Mouse (Mus musculus) ES-Bruce4 (cell line): ENCODE results near the gene Ufc1. TPM values are rescaled to one million over a fixed set of nuclear protein-coding genes. Genes with fewer than 3 reads are reported as not detected.

Source experiments
- H3K27ac ChIP-seq: 2 replicates; pipeline ENCODE4 v1.5.1; 2012; ENCODE audit warnings: low read length, inconsistent platforms; ENCODE audit not compliant: insufficient read depth
- H3K27me3 ChIP-seq: 2 replicates; pipeline ENCODE4 v1.6.1; 2012; ENCODE audit warnings: mild to moderate bottlenecking, low read length, inconsistent platforms; ENCODE audit not compliant: control insufficient read depth, poor library complexity, insufficient read depth, severe bottlenecking
- H3K36me3 ChIP-seq: 2 replicates; pipeline ENCODE4 v1.6.1; 2012; ENCODE audit warnings: inconsistent platforms, mild to moderate bottlenecking, low read length, moderate library complexity; ENCODE audit not compliant: control insufficient read depth, poor library complexity, insufficient read depth, severe bottlenecking
- H3K4me1 ChIP-seq: one replicate; pipeline ENCODE4 v1.8.1; 2011; ENCODE audit warnings: low read length; ENCODE audit not compliant: control insufficient read depth, insufficient read depth
- H3K4me3 ChIP-seq: 2 replicates; pipeline ENCODE4 v1.5.1; 2011; ENCODE audit warnings: low read depth, mild to moderate bottlenecking, low read length
- H3K9ac ChIP-seq: 2 replicates; pipeline ENCODE4 v1.6.1; 2012; ENCODE audit warnings: low read depth, mild to moderate bottlenecking, inconsistent platforms; ENCODE audit not compliant: poor library complexity, severe bottlenecking
- H3K9me3 ChIP-seq: replicated peaks from 2 replicates; pipeline ENCODE4 v1.6.1; 2012; ENCODE audit warnings: mild to moderate bottlenecking, low read length, inconsistent platforms; ENCODE audit not compliant: control insufficient read depth, poor library complexity, insufficient read depth, severe bottlenecking
- CTCF ChIP-seq: IDR thresholded peaks from one replicate; pipeline ENCODE4 v1.8.1; 2011; ENCODE audit warnings: low read depth, low read length
- EP300 ChIP-seq: IDR thresholded peaks from 2 replicates; pipeline ENCODE4 v1.6.1; 2011; ENCODE audit warnings: low read depth, low read length; ENCODE audit not compliant: insufficient read depth
- POLR2A ChIP-seq: IDR thresholded peaks from one replicate; pipeline ENCODE4 v1.8.1; 2011; ENCODE audit warnings: low read length; ENCODE audit not compliant: insufficient read depth
- polyA plus RNA-seq: library from polyadenylated mRNA; stranded (reverse); fragments of >200 nt; gene quantifications from 2 replicates; pipeline ENCODE4 v1.2.4, GENCODE M21; 2011; ENCODE audit warnings: low read depth; ENCODE audit not compliant: missing spikeins, insufficient read depth, insufficient read length

Gene Ufc1
- polyA plus RNA-seq, 1 experiment: 59.8 TPM

GRCm38 (mm10) chr1:171276110-171276748 lies 18.6 kb downstream of the Ufc1 start:
- Histone ChIP-seq H3K9me3 (no peaks in the 10 kb centered on the region), H3K27ac (no peak overlapping the region), H3K4me1 (no peaks in the 10 kb centered on the region), H3K4me3 (no peak overlapping the region), H3K36me3 (peaks cover 34% of the 10 kb centered on the region), H3K9ac (no peak overlapping the region), H3K27me3 (no peaks in the 10 kb centered on the region)
- TF ChIP-seq CTCF: no peak
- TF ChIP-seq EP300: no peak
- TF ChIP-seq POLR2A: no peak

- Histone ChIP-seq H3K4me1 (peaks cover 1% of the 10 kb centered on the region), H3K4me3 (no peak overlapping the region), H3K27ac (no peak overlapping the region), H3K9me3 (no peaks in the 10 kb centered on the region), H3K9ac (no peak overlapping the region), H3K27me3 (no peaks in the 10 kb centered on the region), H3K36me3 (peaks cover 34% of the 10 kb centered on the region)
- TF ChIP-seq CTCF (no peak), EP300 (no peak), POLR2A (no peak)
Observed at GRCm38 (mm10) chr1:171275144-171275734, 19.6 kb downstream of the Ufc1 start.

- no peak overlapping the region for H3K27ac ChIP-seq
- peaks cover 34% of the 10 kb centered on the region for H3K36me3 ChIP-seq
- TF ChIP-seq CTCF (no peak), POLR2A (no peak), EP300 (no peak)
- no peak overlapping the region for H3K4me3 ChIP-seq
- peaks cover 1% of the 10 kb centered on the region for H3K4me1 ChIP-seq
- H3K27me3 ChIP-seq: no peaks in the 10 kb centered on the region
- H3K9me3 ChIP-seq: no peaks in the 10 kb centered on the region
- H3K9ac ChIP-seq: no peak overlapping the region
Observed at GRCm38 (mm10) chr1:171274171-171274570, 20.7 kb downstream of the Ufc1 start.

- Histone ChIP-seq H3K27me3 (no peaks in the 10 kb centered on the region), H3K9ac (no peak overlapping the region), H3K36me3 (peaks cover 34% of the 10 kb centered on the region), H3K27ac (no peak overlapping the region), H3K4me3 (no peak overlapping the region), H3K4me1 (peaks cover 1% of the 10 kb centered on the region), H3K9me3 (no peaks in the 10 kb centered on the region)
- no peak for TF ChIP-seq POLR2A
Observed at GRCm38 (mm10) chr1:171272086-171272485, 22.7 kb downstream of the Ufc1 start.

GRCm38 (mm10) chr1:171271622-171272021 lies 23.2 kb downstream of the Ufc1 start:
- H3K4me1 ChIP-seq: peaks cover 1% of the 10 kb centered on the region
- H3K4me3 ChIP-seq: no peak overlapping the region
- peaks cover 29% of the 10 kb centered on the region for H3K36me3 ChIP-seq
- H3K9me3 ChIP-seq: no peaks in the 10 kb centered on the region
- no peaks in the 10 kb centered on the region for H3K27me3 ChIP-seq
- no peak for TF ChIP-seq EP300
- no peak for TF ChIP-seq CTCF
- TF ChIP-seq POLR2A: no peak
- no peak overlapping the region for H3K27ac ChIP-seq
- no peak overlapping the region for H3K9ac ChIP-seq

GRCm38 (mm10) chr1:171271196-171271595 lies 23.6 kb downstream of the Ufc1 start:
- Histone ChIP-seq H3K36me3 (peaks cover 26% of the 10 kb centered on the region), H3K9me3 (no peaks in the 10 kb centered on the region), H3K4me3 (peak overlapping the region; percentile 85), H3K4me1 (peaks cover 1% of the 10 kb centered on the region), H3K27me3 (no peaks in the 10 kb centered on the region), H3K27ac (no peak overlapping the region), H3K9ac (peak overlapping the region; percentile 54)
- TF ChIP-seq EP300 (no peak), POLR2A (no peak), CTCF (no peak)
